ENCODE assay signal across 14 mouse cellular contexts in the genomic region with DNA sequence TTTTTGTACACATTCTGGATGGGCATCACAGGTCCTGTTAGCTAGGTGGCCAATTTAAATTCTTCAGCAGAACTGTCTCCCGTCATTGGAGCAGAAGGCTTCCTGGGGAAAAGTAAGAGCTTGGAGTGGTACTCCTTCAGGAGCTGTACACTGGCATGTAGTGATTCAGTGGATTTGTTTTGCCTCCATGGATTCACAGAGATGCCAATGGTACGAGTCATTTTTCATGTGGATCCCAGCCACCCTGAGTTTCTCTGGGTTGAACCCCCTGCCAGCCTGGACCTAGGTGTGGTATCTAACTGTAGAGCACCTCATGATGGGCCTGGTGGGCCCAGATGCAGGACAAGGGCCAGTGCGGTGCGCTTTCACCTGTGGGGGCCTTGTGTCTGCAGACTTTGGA.
A peak's percentile ranks its signal among the peaks of the same experiment; 100 is the strongest.
DNase-seq lines count a peak whose midpoint lies in the region.
"Had no signal": no experiment of that assay in that cellular context is flagged by ENCODE, and none has a peak within 500 bp of the region (broad histone marks: within the 10 kb centered on the region; RNA-seq: fewer than 3 reads in every experiment).

No protein-coding gene starts in this region.

- DNase-seq in 3T3-L1 (ENCODE audit: low read depth, low spot score) = peak; percentile 69
- DNase-seq in NIH3T3 (ENCODE audit: low read depth) = peak; percentile 37
- no peak for DNase-seq in thymus, postnatal 25 days
- no peak for DNase-seq in neural tube, embryonic 10.5 days (ENCODE audit: extremely low spot score, low spot score)
- DNase-seq in ovary, postnatal 10 days (ENCODE audit: low spot score) = no peak
- DNase-seq: adrenal gland, adult 8-10 months; adrenal gland, postnatal 14 days; adrenal gland, postnatal 36 days; cerebellum, adult 11-12 months; cerebellum, adult 2 months; cerebellum, adult 9-10 months; cerebellum, postnatal 10 days; cerebellum, postnatal 25 days; forebrain, postnatal 0 days had no signal

Comparison
In these comparisons a context has a peak if more than half of its experiments do, and no peak if none do; other contexts are left out.
1. DNase-seq: peak in 3T3-L1 (single experiment) and NIH3T3 (single experiment); none in thymus, postnatal 25 days (single experiment), neural tube, embryonic 10.5 days (single experiment) and ovary, postnatal 10 days (single experiment).